Mouse (Mus musculus) stomach, embryonic 14.5 days (tissue): ENCODE results near the gene Spcs3. TPM values are rescaled to one million over a fixed set of nuclear protein-coding genes. Genes with fewer than 3 reads are reported as not detected.

ENCODE experiments used
- ATAC-seq: fragments of 200-750 bp; cut with Nextera tagmentation; 2 replicates; pipeline ENCODE4 v1.8.0; 2017; ENCODE audit warnings: low read depth, moderate TSS enrichment; ENCODE audit not compliant: insufficient number of reproducible peaks, insufficient read depth, low FRiP score
- H3K27ac ChIP-seq: fragments of 300-500 bp; sonication (generic); 2 replicates; pipeline ENCODE4 v1.5.1; 2014; ENCODE audit warnings: mild to moderate bottlenecking, low read length, moderate library complexity, mixed read lengths
- H3K27me3 ChIP-seq: fragments of 300-500 bp; sonication (generic); 2 replicates; pipeline ENCODE4 v1.6.1; 2014; ENCODE audit warnings: low read length, control low read depth, mixed read lengths; ENCODE audit not compliant: control insufficient read depth, insufficient read depth
- H3K36me3 ChIP-seq: fragments of 300-500 bp; sonication (generic); 2 replicates; pipeline ENCODE4 v1.6.1; 2014; ENCODE audit warnings: mild to moderate bottlenecking, control low read depth, low read length, moderate library complexity, mixed read lengths; ENCODE audit not compliant: control insufficient read depth, insufficient read depth
- H3K4me1 ChIP-seq: fragments of 300-500 bp; sonication (generic); 2 replicates; pipeline ENCODE4 v1.6.1; 2014; ENCODE audit warnings: low read length, control low read depth, mixed read lengths; ENCODE audit not compliant: control insufficient read depth, insufficient read depth
- H3K4me2 ChIP-seq: fragments of 300-500 bp; sonication (generic); replicated peaks from 2 replicates; pipeline ENCODE4 v1.6.1; 2014; ENCODE audit warnings: low read depth, low read length, control low read depth
- H3K4me3 ChIP-seq: fragments of 300-500 bp; sonication (generic); 2 replicates; pipeline ENCODE4 v1.5.1; 2014; ENCODE audit warnings: low read depth, low read length, control low read depth
- H3K9ac ChIP-seq: fragments of 300-500 bp; sonication (generic); replicated peaks from 2 replicates; pipeline ENCODE4 v1.6.1; 2014; ENCODE audit warnings: low read depth, mild to moderate bottlenecking, control low read depth, low read length, moderate library complexity, mixed read lengths
- H3K9me3 ChIP-seq: fragments of 300-500 bp; sonication (generic); 2 replicates; pipeline ENCODE4 v1.6.1; 2016; ENCODE audit warnings: low read depth, low read length, control low read depth; ENCODE audit not compliant: control insufficient read depth
- WGBS: fragments of 180-500 bp; shearing (Covaris S2); extraction: QIAGEN DNeasy Blood & Tissue Kit; methylation state at CpG from one replicate; pipeline ENCODE4 v1.1.7; 2014; 5-methylcytosine and 5-hydroxymethylcytosine counted together
- polyA plus RNA-seq: library from polyadenylated mRNA; unstranded; fragments of >200 nt; fragmentation: Nextera tagmentation; extraction: Ambion mirVana; gene quantifications from 2 replicates; pipeline ENCODE4 v1.2.1, GENCODE M21; 2014

The Spcs3 gene
- polyA plus RNA-seq, 1 experiment from 2014 or later = 74.0 TPM

DNA sequence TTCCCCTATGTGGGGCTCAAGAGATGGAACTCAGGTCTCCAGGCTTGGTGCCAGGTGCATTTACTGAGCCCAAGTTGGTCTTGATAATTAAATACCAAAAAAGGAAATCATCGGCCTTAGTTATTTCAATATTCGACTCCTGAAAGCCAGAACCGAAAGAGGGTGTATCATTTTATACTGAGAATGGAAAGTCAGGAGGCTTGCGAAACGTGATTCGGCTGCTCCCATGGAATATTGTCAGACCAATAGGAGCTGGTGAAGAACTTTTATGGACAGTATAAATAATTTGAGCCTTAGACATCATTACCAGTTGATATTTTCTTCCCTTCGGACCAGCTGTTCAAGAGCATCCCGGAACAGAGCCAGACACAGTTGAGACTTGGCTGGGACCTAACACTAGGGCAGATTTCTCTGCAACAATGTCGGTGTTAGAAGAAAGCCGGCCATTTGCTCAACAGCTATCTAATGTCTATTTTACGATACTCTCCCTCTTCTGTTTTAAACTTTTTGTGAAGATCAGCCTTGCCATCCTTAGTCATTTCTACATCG, 20.3 kb upstream of the Spcs3 start:
- no peak for ATAC-seq
- Histone ChIP-seq H3K4me3 (no peak overlapping the region), H3K9ac (no peak overlapping the region), H3K36me3 (no peaks in the 10 kb centered on the region), H3K27me3 (no peaks in the 10 kb centered on the region), H3K27ac (no peak overlapping the region), H3K4me2 (no peak overlapping the region), H3K9me3 (no peaks in the 10 kb centered on the region), H3K4me1 (no peaks in the 10 kb centered on the region)
- 93% methylated on average over 12 of the region's 12 CpGs for WGBS

DNA sequence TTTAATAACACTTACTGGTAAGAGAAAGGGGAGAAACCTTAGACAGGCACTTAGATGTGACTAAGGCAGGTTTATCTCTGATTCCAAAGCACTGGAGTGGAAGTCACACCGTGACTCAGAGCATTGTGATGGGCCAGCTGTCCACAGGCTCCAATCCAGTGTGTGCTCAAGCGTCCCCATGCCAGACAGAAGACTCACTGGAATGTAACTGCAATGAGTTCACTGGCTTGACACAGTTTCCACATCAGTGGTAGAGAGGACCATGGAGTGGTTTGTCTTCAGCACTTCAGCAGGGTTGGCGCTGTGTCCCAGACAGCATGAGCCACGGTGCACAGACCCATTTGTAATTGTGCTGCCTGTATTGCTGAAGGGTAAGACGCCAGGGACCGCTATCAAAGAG, 18.6 kb upstream of the Spcs3 start:
- no peaks in the 10 kb centered on the region for H3K9me3 ChIP-seq
- H3K27ac ChIP-seq = no peak overlapping the region
- H3K4me2 ChIP-seq = no peak overlapping the region
- 81% methylated on average over 6 of the region's 6 CpGs for WGBS
- ATAC-seq = no peak
- H3K9ac ChIP-seq = no peak overlapping the region
- H3K36me3 ChIP-seq = no peaks in the 10 kb centered on the region
- no peaks in the 10 kb centered on the region for H3K27me3 ChIP-seq
- H3K4me3 ChIP-seq = no peak overlapping the region
- H3K4me1 ChIP-seq = no peaks in the 10 kb centered on the region

DNA sequence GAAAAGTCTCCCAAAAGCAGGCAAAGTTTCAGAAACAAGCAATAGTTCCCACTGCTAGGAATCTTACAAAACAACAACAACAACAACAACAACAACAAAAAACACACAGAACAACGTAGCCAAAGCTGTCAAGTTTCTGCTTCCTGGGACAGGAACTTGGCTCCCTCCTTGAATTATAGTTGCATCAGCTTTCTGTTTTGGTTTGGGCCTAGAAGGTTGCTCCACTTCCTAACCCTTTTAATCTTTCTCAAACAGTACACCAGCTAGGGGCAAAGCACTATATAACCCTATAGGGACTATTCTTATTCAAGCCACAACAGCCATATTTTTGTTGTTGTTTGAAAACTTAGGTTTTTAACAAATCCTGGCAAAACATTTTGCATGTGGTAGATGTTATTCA, 11.5 kb upstream of the Spcs3 start:
- H3K4me2 ChIP-seq = no peak overlapping the region
- no peak overlapping the region for H3K27ac ChIP-seq
- no peak for ATAC-seq
- no peak overlapping the region for H3K4me3 ChIP-seq
- no peak overlapping the region for H3K9ac ChIP-seq
- H3K4me1 ChIP-seq = no peaks in the 10 kb centered on the region
- no peaks in the 10 kb centered on the region for H3K36me3 ChIP-seq
- no peaks in the 10 kb centered on the region for H3K27me3 ChIP-seq
- WGBS = 81% methylated on average over 1 of the region's 1 CpGs
- no peaks in the 10 kb centered on the region for H3K9me3 ChIP-seq

DNA sequence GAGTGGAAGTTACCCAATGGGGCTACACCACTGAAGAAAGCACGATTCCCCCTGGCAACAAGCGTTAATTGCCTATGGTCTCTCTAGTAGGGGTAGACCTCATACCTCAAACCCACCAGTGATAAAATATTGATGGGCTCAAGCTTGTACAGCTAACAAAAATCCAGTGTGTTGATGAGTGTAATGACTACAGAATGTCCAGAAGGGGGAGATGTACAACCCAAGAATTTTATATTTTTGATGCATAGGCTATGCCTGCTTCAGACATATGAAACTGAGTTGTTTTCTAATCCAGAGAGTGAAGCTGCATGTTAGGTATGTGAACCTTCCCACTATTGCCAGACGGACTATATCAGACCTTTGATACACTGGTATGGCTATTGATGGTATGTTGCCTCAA, 7.5 kb upstream of the Spcs3 start:
- ATAC-seq = no peak
- WGBS = 90% methylated on average over 3 of the region's 3 CpGs
- H3K4me3 ChIP-seq = no peak overlapping the region

DNA sequence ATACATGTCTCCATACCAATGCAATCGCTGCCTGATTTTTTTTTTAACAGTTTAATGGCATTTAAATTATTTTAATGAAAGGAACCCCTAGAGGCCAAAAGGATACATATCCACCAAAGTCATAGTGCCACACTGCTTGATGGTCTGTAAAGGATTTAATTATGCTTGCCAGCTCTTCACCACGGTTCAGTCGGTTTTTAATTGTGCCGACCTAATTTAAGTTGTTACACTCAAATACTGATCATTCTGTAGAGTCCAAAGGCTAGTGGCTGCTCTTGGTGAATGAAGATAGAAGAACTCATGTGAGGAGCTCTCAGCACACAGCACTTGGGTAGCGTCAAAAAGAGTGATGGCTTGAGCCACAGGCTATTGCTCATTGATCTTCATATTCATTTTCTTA, 5.4 kb upstream of the Spcs3 start:
- H3K9me3 ChIP-seq = no peaks in the 10 kb centered on the region
- no peak overlapping the region for H3K9ac ChIP-seq
- no peaks in the 10 kb centered on the region for H3K27me3 ChIP-seq
- WGBS = 94% methylated on average over 5 of the region's 5 CpGs
- no peak overlapping the region for H3K4me3 ChIP-seq
- ATAC-seq = no peak
- no peaks in the 10 kb centered on the region for H3K4me1 ChIP-seq
- H3K36me3 ChIP-seq = no peaks in the 10 kb centered on the region
- H3K4me2 ChIP-seq = no peak overlapping the region
- H3K27ac ChIP-seq = no peak overlapping the region

More for the DNA sequence above, 7.5 kb upstream of the Spcs3 start:
- H3K4me1 ChIP-seq = no peaks in the 10 kb centered on the region
- no peak overlapping the region for H3K4me2 ChIP-seq
- no peaks in the 10 kb centered on the region for H3K36me3 ChIP-seq
- H3K27ac ChIP-seq = no peak overlapping the region
- H3K9me3 ChIP-seq = no peaks in the 10 kb centered on the region
- no peaks in the 10 kb centered on the region for H3K27me3 ChIP-seq
- no peak overlapping the region for H3K9ac ChIP-seq

DNA sequence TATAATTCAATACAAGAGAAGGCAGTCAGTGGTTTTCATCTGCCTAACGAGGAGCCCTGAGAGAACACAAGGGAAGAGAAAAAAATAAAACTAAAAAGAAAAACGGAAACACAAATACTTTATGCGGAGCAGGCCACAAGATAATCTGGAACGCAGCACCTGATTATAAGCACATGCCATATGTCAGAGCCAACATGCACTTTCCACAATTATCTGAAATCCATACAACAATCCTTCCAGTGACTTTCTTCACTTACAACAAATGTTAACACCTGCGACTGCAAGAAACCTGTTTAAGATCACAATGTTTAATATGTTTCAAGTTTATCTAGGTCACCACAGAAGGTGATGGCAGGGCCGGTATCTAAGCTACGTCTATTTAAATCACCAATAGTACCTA, 1.2 kb downstream of the Spcs3 start:
- Histone ChIP-seq H3K27me3 (no peaks in the 10 kb centered on the region), H3K4me3 (peak overlapping the region; percentile 89), H3K36me3 (peaks cover 9% of the 10 kb centered on the region; the same call in 1 of the 2 replicates), H3K9me3 (no peaks in the 10 kb centered on the region), H3K4me2 (peak overlapping the region; percentile 59), H3K27ac (no peak overlapping the region), H3K9ac (peak overlapping the region; percentile 81; the same call in 1 of the 2 replicates), H3K4me1 (peaks cover 8% of the 10 kb centered on the region; the same call in 1 of the 2 replicates)
- no peak for ATAC-seq
- 33% methylated on average over 7 of the region's 7 CpGs for WGBS

DNA sequence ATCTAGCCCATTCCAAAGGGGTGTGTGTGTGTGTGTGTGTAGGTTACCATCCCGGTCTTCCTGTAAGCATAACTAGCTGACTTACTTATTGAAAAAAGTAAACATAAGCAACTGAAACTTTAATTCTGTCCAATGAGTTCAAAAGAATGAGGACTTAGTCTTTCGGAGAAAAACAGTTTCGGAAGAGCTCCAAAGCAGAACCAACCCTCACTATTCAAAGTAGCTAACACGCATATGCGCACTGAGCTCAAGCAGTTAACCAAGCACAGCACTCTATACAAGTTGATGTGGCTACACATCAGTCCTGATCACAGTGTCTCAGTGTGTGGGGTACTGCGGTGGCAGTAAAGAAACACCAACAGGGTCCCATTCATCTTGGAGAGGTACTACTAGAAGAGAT, 3.1 kb downstream of the Spcs3 start:
- Histone ChIP-seq H3K36me3 (peaks cover 14% of the 10 kb centered on the region; the same call in 1 of the 2 replicates), H3K9me3 (no peaks in the 10 kb centered on the region), H3K4me1 (peaks cover 8% of the 10 kb centered on the region; the same call in 1 of the 2 replicates), H3K4me3 (no peak overlapping the region), H3K27me3 (no peaks in the 10 kb centered on the region), H3K9ac (no peak overlapping the region), H3K4me2 (no peak overlapping the region), H3K27ac (no peak overlapping the region)
- ATAC-seq = no peak
- 98% methylated on average over 6 of the region's 6 CpGs for WGBS

DNA sequence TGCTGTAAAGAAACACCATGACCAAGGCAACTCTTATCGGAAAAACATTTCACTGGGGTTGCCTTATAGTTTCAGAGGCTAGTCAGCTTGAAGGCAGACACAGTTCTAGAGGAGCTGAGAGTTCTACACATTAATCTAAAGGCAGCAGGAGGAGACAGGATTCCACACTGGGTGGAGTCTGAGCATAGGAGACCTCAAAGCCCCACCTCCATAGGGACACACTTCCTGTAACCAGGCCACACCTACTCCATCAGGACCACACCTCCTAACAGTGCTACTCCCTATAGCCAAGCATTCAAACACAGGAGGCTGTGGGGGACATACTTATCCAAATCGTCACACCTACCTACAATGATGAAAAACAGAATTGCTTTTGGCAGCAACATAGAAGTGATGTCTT, 4.2 kb downstream of the Spcs3 start:
- H3K36me3 ChIP-seq = peaks cover 21% of the 10 kb centered on the region; the same call in 1 of the 2 replicates
- 95% methylated on average over 2 of the region's 2 CpGs for WGBS
- H3K27ac ChIP-seq = no peak overlapping the region
- no peak overlapping the region for H3K9ac ChIP-seq
- no peak overlapping the region for H3K4me3 ChIP-seq
- H3K4me2 ChIP-seq = no peak overlapping the region
- peaks cover 8% of the 10 kb centered on the region; the same call in 1 of the 2 replicates for H3K4me1 ChIP-seq
- no peaks in the 10 kb centered on the region for H3K9me3 ChIP-seq
- no peaks in the 10 kb centered on the region for H3K27me3 ChIP-seq
- no peak for ATAC-seq

DNA sequence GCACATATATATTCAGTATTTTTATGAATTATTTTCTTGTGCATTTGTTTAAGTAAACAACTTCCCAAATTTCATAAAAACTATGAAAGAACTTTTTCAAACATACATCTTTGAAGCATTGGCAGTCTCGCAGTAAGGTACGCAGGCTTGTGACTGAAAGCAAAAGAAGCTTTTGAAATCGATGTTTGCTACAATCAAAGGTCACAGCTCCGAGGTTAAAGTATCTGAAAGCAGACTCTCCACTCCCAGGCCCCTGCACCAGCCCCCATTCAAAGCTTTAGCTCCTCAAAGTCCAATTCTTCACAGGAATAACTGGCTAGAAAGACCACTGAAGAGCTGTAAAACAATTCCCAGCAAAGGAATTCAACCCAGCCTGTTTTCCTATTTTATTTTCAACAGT, 9.3 kb downstream of the Spcs3 start:
- H3K9ac ChIP-seq = no peak overlapping the region
- ATAC-seq = no peak
- WGBS = 77% methylated on average over 4 of the region's 4 CpGs

More for the DNA sequence above, 9.3 kb downstream of the Spcs3 start:
- Histone ChIP-seq H3K4me2 (no peak overlapping the region), H3K27ac (no peak overlapping the region), H3K27me3 (no peaks in the 10 kb centered on the region), H3K4me1 (no peaks in the 10 kb centered on the region), H3K9me3 (no peaks in the 10 kb centered on the region), H3K4me3 (no peak overlapping the region), H3K36me3 (peaks cover 17% of the 10 kb centered on the region; the same call in 1 of the 2 replicates)
